Mouse (Mus musculus) heart, embryonic 15.5 days (tissue): ENCODE measurements at regions not wholly inside any gene's neighbourhood (a gene's known extent, or its start where the extent isn't known, plus 50 kb on each side); places are given as distances from the start of the nearest gene placed in this dataset.

Experiments used
- ATAC-seq: fragments of 200-750 bp; cut with Nextera tagmentation; replicated peaks from 2 replicates; pipeline ENCODE4 v1.8.0; 2017; ENCODE audit warnings: low read depth, moderate TSS enrichment; ENCODE audit not compliant: insufficient number of reproducible peaks, insufficient read depth, low FRiP score
- H3K27ac ChIP-seq: fragments of 300-500 bp; sonication (generic); 2 replicates; pipeline ENCODE4 v1.5.1; 2015; ENCODE audit warnings: mild to moderate bottlenecking, inconsistent platforms
- H3K27me3 ChIP-seq: fragments of 300-500 bp; sonication (generic); 2 replicates; pipeline ENCODE4 v1.6.1; 2015; ENCODE audit warnings: inconsistent platforms
- H3K36me3 ChIP-seq: fragments of 300-500 bp; sonication (generic); 2 replicates; pipeline ENCODE4 v1.6.1; 2015; ENCODE audit warnings: mild to moderate bottlenecking, inconsistent platforms
- H3K4me1 ChIP-seq: fragments of 300-500 bp; sonication (generic); replicated peaks from 2 replicates; pipeline ENCODE4 v1.6.1; 2015; ENCODE audit warnings: inconsistent platforms
- H3K4me2 ChIP-seq: fragments of 300-500 bp; sonication (generic); 2 replicates; pipeline ENCODE4 v1.6.1; 2015; ENCODE audit warnings: inconsistent platforms, mild to moderate bottlenecking, moderate library complexity
- H3K4me3 ChIP-seq: fragments of 300-500 bp; sonication (generic); 2 replicates; pipeline ENCODE4 v1.5.1; 2015; ENCODE audit warnings: mild to moderate bottlenecking, inconsistent platforms
- H3K9ac ChIP-seq: fragments of 300-500 bp; sonication (generic); 2 replicates; pipeline ENCODE4 v1.6.1; 2015; ENCODE audit warnings: mild to moderate bottlenecking, inconsistent platforms
- H3K9me3 ChIP-seq: fragments of 300-500 bp; sonication (generic); replicated peaks from 2 replicates; pipeline ENCODE4 v1.6.1; 2016; ENCODE audit warnings: inconsistent platforms
- WGBS: fragments of 180-500 bp; shearing (Covaris S2); methylation state at CpG from one replicate; pipeline ENCODE4 v1.1.7; 2015; ENCODE audit warnings: mixed read lengths; 5-methylcytosine and 5-hydroxymethylcytosine counted together

DNA sequence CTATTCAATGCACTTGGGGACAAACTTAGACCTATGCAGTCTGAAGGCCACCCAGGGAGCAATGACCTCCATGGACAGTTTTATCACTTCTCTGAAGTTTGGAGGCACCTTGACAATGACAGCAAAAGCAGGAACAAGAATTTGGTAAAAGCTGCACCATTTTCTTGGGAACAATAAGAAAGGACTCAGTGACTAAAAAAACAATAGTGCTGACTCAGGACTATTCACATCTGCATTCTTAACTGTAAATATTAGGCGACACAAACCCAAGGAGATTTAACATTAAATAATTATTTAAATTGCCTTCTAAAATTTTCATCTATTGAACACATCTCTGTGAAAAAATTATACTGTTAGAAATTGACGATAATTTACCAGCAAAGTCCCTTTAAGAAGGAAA is 356.2 kb downstream of the Nup35 start:
- Histone ChIP-seq H3K36me3 (no peaks in the 10 kb centered on the region), H3K27me3 (no peaks in the 10 kb centered on the region), H3K4me1 (peaks cover 16% of the 10 kb centered on the region), H3K4me3 (no peak overlapping the region), H3K4me2 (no peak overlapping the region), H3K9ac (no peak overlapping the region), H3K27ac (no peak overlapping the region), H3K9me3 (no peaks in the 10 kb centered on the region)
- WGBS = 83% methylated on average over 2 of the region's 2 CpGs
- ATAC-seq = no peak

DNA sequence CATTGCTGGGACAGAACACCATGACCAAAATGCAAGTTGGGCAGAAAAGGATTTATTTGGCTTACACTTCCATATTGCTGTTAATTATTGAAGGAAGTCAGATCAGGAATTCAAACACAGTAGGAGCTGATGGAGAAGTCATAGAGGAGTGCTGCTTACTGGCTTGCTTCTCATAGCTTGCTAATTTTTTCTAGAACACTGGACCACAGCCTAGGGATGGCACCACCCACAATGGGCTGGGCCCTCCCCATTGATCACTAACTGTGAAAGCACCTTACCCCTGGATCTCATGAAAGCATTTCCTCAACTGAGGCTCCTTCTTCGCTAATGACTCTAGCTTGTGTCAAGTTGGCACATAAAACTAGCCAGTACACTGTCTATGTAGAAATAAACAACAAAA is 381.3 kb downstream of the Nup35 start:
- H3K9ac ChIP-seq = no peak overlapping the region
- H3K4me1 ChIP-seq = no peaks in the 10 kb centered on the region
- H3K4me2 ChIP-seq = no peak overlapping the region
- H3K27me3 ChIP-seq = no peaks in the 10 kb centered on the region
- WGBS = 83% methylated on average over 1 of the region's 1 CpGs
- no peak overlapping the region for H3K4me3 ChIP-seq
- H3K27ac ChIP-seq = no peak overlapping the region
- ATAC-seq = no peak
- H3K9me3 ChIP-seq = no peaks in the 10 kb centered on the region
- no peaks in the 10 kb centered on the region for H3K36me3 ChIP-seq

DNA sequence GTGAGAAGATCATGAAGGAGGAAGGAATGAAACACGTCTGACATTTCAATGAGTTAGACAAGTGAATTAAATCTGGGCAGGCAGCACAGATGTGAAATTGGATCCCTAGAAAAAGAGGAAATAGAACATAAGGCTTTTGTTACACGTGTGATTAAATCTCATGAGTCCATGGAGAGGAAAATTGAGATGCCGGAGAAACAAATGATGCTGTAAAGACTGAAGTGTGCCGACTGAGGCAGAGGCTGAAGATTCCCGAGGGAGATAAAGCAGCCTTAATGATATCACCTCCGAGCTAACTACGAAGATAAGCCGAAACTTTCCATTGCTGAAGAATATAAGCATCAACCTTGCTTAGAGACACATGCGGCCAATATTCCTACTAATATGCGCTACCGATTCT is 390.0 kb downstream of the Nup35 start:
- Histone ChIP-seq H3K4me1 (no peaks in the 10 kb centered on the region), H3K9ac (no peak overlapping the region), H3K36me3 (no peaks in the 10 kb centered on the region), H3K4me3 (no peak overlapping the region), H3K9me3 (no peaks in the 10 kb centered on the region), H3K27me3 (no peaks in the 10 kb centered on the region), H3K4me2 (no peak overlapping the region), H3K27ac (no peak overlapping the region)
- 74% methylated on average over 11 of the region's 11 CpGs for WGBS
- no peak for ATAC-seq

DNA sequence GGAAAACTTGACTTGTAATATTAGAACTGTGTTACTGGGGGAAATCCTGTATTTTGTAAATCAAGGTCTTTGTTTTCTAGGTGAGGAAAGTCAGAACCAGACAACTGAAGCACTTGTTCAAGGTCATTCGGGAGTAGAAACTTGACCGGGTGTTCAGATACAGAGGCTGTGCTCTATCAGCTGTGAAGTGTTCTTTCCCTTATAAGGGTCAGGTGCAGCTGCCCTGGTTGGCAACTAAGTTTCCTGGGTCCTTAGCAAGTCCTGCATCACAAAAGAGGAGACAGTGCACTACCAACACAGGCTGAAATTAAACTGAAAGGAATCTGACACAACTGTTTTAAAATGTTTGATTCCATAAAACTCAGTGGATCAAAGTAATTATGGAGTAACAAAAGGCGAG is 406.6 kb downstream of the Nup35 start:
- H3K4me3 ChIP-seq = no peak overlapping the region
- peak overlapping the region; percentile 47 for H3K27ac ChIP-seq
- ATAC-seq = peak; percentile 64; the same call in 1 of the 2 replicates
- no peaks in the 10 kb centered on the region for H3K36me3 ChIP-seq
- no peak overlapping the region for H3K4me2 ChIP-seq
- no peaks in the 10 kb centered on the region; the same call in 1 of the 2 replicates for H3K4me1 ChIP-seq
- H3K27me3 ChIP-seq = no peaks in the 10 kb centered on the region
- no peaks in the 10 kb centered on the region for H3K9me3 ChIP-seq
- WGBS = 47% methylated on average over 3 of the region's 3 CpGs
- H3K9ac ChIP-seq = no peak overlapping the region
